Mouse (Mus musculus) E14TG2a.4 (cell line): ENCODE measurements around the gene Kirrel3.

Experiments
- H3K27me3 ChIP-seq: 2 replicates; pipeline ENCODE4 v1.6.1; 2014; ENCODE audit warnings: low read length, control low read depth; ENCODE audit not compliant: insufficient read depth
- H3K36me3 ChIP-seq: 2 replicates; pipeline ENCODE4 v1.6.1; 2014; ENCODE audit warnings: low read length, control low read depth; ENCODE audit not compliant: insufficient read depth
- H3K4me1 ChIP-seq: replicated peaks from 2 replicates; pipeline ENCODE4 v1.6.1; 2014; ENCODE audit warnings: low read depth, low read length, control low read depth
- H3K4me3 ChIP-seq: replicated peaks from 2 replicates; pipeline ENCODE4 v1.5.1; 2014; ENCODE audit warnings: mild to moderate bottlenecking, low read length
- H3K9me3 ChIP-seq: 2 replicates; pipeline ENCODE4 v1.6.1; 2014; ENCODE audit warnings: low read length, control low read depth
- CTCF ChIP-seq: conservative IDR thresholded peaks from 2 replicates; pipeline ENCODE4 v1.5.1; 2014; ENCODE audit warnings: low read length
- NANOG ChIP-seq: IDR thresholded peaks from 2 replicates; pipeline ENCODE4 v1.6.1; 2014; ENCODE audit warnings: borderline replicate concordance, low read length, mixed read lengths
- POU5F1 ChIP-seq: IDR thresholded peaks from 2 replicates; pipeline ENCODE4 v1.6.1; 2014; ENCODE audit warnings: low read length, borderline replicate concordance

The Kirrel3 gene

GRCm38 (mm10) chr9:34988683-34989082 is 503.0 kb downstream of the Kirrel3 start:
- H3K4me3 ChIP-seq, result no peak overlapping the region
- H3K36me3 ChIP-seq, result no peaks in the 10 kb centered on the region
- no peaks in the 10 kb centered on the region for H3K9me3 ChIP-seq
- H3K27me3 ChIP-seq, result peaks cover 3% of the 10 kb centered on the region; the same call in 1 of the 2 replicates
- TF ChIP-seq POU5F1 (no peak), CTCF (no peak), NANOG (no peak)
- H3K4me1 ChIP-seq, result peaks cover 62% of the 10 kb centered on the region

GRCm38 (mm10) chr9:34992201-34992600 is 506.5 kb downstream of the Kirrel3 start:
- Histone ChIP-seq H3K4me1 (peaks cover 84% of the 10 kb centered on the region), H3K36me3 (no peaks in the 10 kb centered on the region), H3K9me3 (no peaks in the 10 kb centered on the region), H3K4me3 (no peak overlapping the region), H3K27me3 (no peaks in the 10 kb centered on the region)
- TF ChIP-seq POU5F1 (no peak), NANOG (no peak), CTCF (no peak)

- Histone ChIP-seq H3K36me3 (no peaks in the 10 kb centered on the region), H3K4me1 (peaks cover 92% of the 10 kb centered on the region), H3K4me3 (no peak overlapping the region; the same call in 1 of the 2 replicates), H3K9me3 (no peaks in the 10 kb centered on the region), H3K27me3 (no peaks in the 10 kb centered on the region)
- TF ChIP-seq NANOG (no peak), CTCF (no peak), POU5F1 (no peak)
These were observed 507.9 kb downstream of the Kirrel3 start for GRCm38 (mm10) chr9:34993467-34994211.

- no peaks in the 10 kb centered on the region for H3K9me3 ChIP-seq
- H3K36me3 ChIP-seq, result no peaks in the 10 kb centered on the region
- H3K4me3 ChIP-seq, result no peak overlapping the region
- H3K27me3 ChIP-seq, result no peaks in the 10 kb centered on the region
- H3K4me1 ChIP-seq, result peaks cover 87% of the 10 kb centered on the region
- TF ChIP-seq NANOG, result no peak
- TF ChIP-seq POU5F1, result no peak
- TF ChIP-seq CTCF, result no peak
These were observed 509.4 kb downstream of the Kirrel3 start for GRCm38 (mm10) chr9:34995078-34995477.

- no peaks in the 10 kb centered on the region for H3K9me3 ChIP-seq
- H3K36me3 ChIP-seq, result no peaks in the 10 kb centered on the region
- no peaks in the 10 kb centered on the region for H3K27me3 ChIP-seq
- peaks cover 79% of the 10 kb centered on the region for H3K4me1 ChIP-seq
- H3K4me3 ChIP-seq, result peak overlapping the region; percentile 32; the same call in 1 of the 2 replicates
- TF ChIP-seq CTCF (no peak), POU5F1 (peak; percentile 80; the same call in 1 of the 2 replicates)
These were observed 510.1 kb downstream of the Kirrel3 start for GRCm38 (mm10) chr9:34995660-34996378.

GRCm38 (mm10) chr9:34997880-34998865 is 512.5 kb downstream of the Kirrel3 start:
- Histone ChIP-seq H3K4me1 (peaks cover 60% of the 10 kb centered on the region), H3K27me3 (no peaks in the 10 kb centered on the region; the same call in 1 of the 2 replicates), H3K36me3 (no peaks in the 10 kb centered on the region), H3K9me3 (peaks cover 8% of the 10 kb centered on the region; the same call in 1 of the 2 replicates), H3K4me3 (no peak overlapping the region)
- TF ChIP-seq CTCF, result no peak

GRCm38 (mm10) chr9:35004113-35004512 is 518.4 kb downstream of the Kirrel3 start:
- Histone ChIP-seq H3K27me3 (peaks cover 16% of the 10 kb centered on the region), H3K4me1 (peaks cover 2% of the 10 kb centered on the region; the same call in 1 of the 2 replicates), H3K9me3 (peaks cover 8% of the 10 kb centered on the region; the same call in 1 of the 2 replicates), H3K36me3 (no peaks in the 10 kb centered on the region), H3K4me3 (no peak overlapping the region)
- no peak for TF ChIP-seq POU5F1
- no peak for TF ChIP-seq CTCF
- no peak for TF ChIP-seq NANOG
